Comparison of ENCODE assay signal across 20 mouse cellular contexts in the genomic region with DNA sequence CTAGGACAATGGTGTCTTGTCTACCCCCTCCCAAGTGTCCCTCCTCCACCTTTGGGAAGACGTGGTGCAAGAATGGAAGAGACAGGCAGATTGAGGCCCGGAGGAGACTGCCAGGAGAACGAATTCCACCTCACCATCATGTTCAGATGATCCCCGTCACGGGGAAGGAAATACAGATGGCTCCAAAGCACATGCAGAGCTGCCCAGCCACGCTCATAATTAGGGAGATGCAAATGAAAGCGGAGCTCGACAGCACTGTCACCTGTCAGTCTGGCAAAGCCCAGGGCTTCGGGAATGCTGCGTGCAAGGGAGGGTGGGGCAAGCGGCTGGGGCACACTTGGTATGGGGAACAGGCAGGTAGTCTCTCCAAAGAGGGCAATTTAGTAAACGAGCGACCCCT. TPM values are rescaled to one million over a fixed set of nuclear protein-coding genes. Genes with fewer than 3 reads are reported as not detected.
"Had no signal": no experiment of that assay in that cellular context is flagged by ENCODE, and none has a peak within 500 bp of the region (broad histone marks: within the 10 kb centered on the region; RNA-seq: fewer than 3 reads in every experiment).

No protein-coding gene starts in this region.

- H3K27ac ChIP-seq: kidney, postnatal 0 days; left cerebral cortex, adult 2 months; limb, embryonic 15.5 days; liver, embryonic 12.5 days; macrophage; midbrain, embryonic 12.5 days; neural tube, embryonic 13.5 days had no signal

- ATAC-seq: liver, embryonic 12.5 days; midbrain, embryonic 16.5 days had no signal

- H3K9ac ChIP-seq: limb, embryonic 15.5 days; liver, embryonic 12.5 days; lung, embryonic 14.5 days; midbrain, embryonic 12.5 days; neural tube, embryonic 13.5 days had no signal

- H3K4me3 ChIP-seq: left cerebral cortex, adult 2 months; limb, embryonic 15.5 days; liver, embryonic 12.5 days; megakaryocyte, embryonic 14.5 days; midbrain, embryonic 12.5 days; neural tube, embryonic 13.5 days had no signal

- H3K4me1 ChIP-seq: limb, embryonic 15.5 days; liver, embryonic 12.5 days; megakaryocyte, embryonic 14.5 days had no signal

- H3K9me3 ChIP-seq: limb, embryonic 15.5 days; liver, embryonic 12.5 days; megakaryocyte, embryonic 14.5 days; midbrain, embryonic 12.5 days; neural tube, embryonic 13.5 days had no signal

- H3K36me3 ChIP-seq: liver, embryonic 12.5 days had no signal

- H3K4me2 ChIP-seq: limb, embryonic 15.5 days; liver, embryonic 12.5 days; lung, embryonic 14.5 days; midbrain, embryonic 12.5 days; neural tube, embryonic 13.5 days had no signal

- DNase-seq: kidney, adult 9 months; kidney, postnatal 36 days; lung, embryonic 14.5 days; lung, postnatal 10 days; retina, postnatal 1 day; right cerebral cortex, postnatal 4 days; spleen, adult 18-20 months; thymus, adult 18-20 months; thymus, postnatal 14 days had no signal

RNA-seq across cellular contexts. Expression of a gene that starts 33.0 kb away (rescaled TPM):
- polyA plus RNA-seq: limb, embryonic 11.5 days; liver, embryonic 16.5 days; lung, embryonic 14.5 days; macrophage had no signal
